Mouse (Mus musculus) induced T-regulatory cell, adult 2 months (primary cell): ENCODE results near the gene Myo16.

Source experiments
- DNase-seq: peaks from one replicate; pipeline ENCODE4 v3.0.0-alpha.2; 2012; ENCODE audit warnings: low read depth

Myo16 gene

DNA sequence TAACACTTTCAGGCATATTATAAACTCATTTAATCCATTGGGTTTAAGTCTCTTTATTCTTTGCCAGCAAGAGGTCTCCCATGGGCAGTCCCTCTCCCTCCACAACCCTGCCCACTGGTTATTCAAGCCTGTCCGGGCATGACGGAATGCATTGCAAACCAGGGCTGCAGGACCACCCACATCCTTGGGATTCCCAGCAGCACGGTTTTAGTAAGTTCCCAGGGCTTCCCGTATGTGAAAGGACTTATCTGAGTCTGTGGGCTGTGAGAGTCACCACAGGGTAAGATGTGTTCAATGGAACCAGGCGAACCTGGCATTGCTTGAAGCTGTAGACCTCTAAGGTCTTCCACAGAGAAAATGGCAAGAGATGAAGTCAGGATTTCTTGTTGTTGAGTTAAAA is 471.6 kb downstream of the Myo16 start:
- no peak for DNase-seq

DNA sequence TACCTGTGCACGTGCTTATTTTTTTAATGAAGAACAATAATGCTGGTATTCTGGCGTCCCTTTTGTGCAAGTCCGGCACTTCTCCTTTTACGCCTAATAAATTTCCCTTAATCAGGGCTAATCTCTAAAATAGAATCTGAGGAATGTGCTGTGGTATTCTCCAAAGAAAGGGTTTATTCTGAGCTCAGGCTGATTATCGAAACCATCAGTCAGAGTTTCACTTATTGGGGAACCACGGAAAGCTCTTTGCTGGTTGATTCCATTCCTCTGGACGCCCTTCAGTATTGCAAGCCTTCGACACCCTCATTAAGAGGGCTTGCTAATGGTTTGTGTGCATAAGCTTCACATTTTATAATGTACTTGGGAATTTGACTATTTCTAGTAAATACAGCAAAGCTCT is 475.0 kb downstream of the Myo16 start:
- DNase-seq, result no peak

DNA sequence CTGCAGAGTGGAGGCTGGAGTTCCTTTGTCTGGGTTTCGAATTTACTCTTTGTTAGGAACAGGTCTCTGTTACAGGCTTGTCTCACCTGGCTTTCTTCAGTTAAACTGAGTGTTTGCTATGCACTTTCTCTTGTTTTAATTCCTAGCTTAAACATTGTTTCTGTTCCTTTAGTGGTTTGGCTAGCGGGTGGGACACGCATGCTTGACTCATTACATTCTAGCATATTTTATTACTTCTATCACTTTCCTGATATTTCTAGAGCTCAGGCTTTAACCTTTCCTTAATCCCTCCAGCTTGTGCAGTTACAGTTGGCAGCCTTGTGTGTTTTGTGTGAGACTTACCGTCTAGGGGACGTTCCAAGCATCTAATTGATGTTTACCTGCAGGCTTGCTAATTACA is 476.2 kb downstream of the Myo16 start:
- no peak for DNase-seq

DNA sequence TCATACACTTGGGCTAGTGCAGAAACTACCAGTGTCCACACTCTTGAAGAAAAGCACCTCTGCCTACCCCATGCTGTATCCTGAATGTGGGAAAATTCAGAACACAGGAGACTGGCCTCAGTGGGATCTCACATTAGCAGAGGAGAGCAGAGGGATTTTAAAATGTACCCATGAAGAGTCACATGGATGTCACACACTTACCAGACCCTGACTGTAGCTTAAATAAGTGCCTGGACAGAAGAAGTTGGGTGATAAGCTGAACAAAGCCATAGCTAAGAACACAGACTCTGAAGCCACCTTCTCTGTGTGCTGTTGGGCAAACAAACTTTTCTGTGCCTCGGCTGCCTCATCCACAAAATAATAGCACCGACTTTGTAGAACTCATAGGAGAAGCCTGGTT is 477.3 kb downstream of the Myo16 start:
- DNase-seq, result no peak

DNA sequence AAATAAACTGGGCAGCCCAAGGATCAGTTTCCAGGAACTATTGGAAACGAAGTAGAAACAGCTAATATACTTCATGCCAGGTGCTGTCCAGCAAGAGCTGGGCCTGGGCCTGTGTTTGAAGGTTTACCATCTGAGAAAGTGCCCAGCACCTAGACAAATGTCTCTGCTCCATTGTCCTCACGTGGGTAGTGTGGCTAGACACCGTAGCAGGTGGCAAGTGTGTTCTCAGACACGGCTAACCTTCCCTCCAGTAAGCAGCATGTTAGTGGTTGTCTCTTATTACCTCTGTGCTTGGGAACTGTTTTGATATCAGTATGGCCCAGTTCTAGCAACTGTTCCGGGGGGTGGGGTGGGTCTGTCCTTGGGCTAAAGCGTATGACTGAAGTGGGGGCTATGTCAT is 478.9 kb downstream of the Myo16 start:
- no peak for DNase-seq

DNA sequence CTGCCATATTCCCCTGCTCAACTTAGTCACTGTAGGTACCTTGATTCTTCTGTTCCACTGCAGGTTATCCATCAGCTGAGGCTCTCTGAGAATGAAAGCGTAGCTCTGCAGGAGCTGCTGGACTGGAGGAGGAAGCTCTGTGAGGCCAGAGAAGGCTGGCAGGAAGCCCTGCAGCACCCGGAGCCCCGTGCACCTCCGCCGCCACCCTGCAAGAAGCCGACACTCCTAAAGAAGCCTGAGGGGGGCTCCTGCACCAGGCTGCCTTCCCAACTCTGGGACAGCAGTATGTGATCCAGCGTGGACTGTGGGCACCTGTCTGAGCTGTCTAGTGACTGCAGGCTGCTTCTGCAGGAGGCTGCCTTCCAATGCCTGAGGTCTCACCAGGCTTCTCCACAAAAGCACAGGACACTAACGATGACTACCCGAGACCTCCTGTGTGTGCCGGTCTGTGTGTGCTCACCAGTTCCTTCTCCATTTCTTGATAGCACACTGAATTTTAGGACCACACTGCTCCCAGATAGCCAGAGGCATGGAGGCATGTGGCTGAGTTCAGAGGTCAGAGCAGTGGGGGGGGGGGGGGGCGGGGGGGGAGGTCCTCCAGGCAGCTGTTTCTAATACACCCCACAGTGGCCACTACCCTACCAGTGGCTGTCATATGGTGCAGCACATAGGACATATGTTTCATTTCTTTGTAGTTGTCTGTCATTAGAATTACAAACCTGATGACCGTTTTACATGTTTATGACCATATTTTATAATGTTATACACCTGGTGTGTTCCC is 479.8 kb downstream of the Myo16 start:
- DNase-seq, result no peak

DNA sequence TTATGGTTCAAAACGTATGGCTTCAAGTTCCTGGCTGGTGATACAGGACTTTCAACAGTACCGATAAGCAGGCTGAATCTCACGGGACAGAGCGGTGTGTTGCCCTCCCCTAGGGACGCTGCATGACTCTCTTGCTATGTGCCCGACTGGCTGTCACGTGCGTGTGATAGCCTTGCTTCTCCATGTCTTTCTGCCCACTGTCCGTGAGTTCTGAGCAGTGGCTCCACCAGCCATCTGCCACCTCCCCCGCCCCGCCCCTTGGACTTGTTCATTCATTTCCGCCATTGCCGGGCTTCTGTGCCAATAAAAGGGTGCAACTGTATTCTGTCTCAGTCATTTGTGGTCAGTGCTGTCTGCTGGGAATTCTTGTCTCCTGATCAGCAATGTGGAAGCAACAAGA is 480.7 kb downstream of the Myo16 start:
- DNase-seq, result no peak

DNA sequence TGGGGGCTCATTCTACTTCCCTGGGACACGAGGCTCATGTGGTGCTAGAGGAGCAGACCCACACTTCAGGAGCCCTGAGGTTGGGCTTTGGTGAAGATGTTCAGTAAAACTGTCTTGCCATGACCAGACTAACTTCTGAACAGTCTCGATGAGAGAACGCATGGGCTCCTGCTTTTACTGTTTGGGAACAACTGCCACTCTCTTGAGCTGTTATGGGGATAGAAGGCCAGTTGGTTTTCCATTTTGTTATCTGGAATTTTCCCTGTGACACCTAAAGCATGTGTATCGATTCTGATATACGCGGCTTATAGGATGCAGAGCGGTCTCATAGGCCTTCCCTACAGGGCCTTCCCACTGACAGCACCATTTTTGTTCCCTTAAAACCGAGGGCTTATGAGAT is 485.2 kb downstream of the Myo16 start:
- DNase-seq, result no peak

DNA sequence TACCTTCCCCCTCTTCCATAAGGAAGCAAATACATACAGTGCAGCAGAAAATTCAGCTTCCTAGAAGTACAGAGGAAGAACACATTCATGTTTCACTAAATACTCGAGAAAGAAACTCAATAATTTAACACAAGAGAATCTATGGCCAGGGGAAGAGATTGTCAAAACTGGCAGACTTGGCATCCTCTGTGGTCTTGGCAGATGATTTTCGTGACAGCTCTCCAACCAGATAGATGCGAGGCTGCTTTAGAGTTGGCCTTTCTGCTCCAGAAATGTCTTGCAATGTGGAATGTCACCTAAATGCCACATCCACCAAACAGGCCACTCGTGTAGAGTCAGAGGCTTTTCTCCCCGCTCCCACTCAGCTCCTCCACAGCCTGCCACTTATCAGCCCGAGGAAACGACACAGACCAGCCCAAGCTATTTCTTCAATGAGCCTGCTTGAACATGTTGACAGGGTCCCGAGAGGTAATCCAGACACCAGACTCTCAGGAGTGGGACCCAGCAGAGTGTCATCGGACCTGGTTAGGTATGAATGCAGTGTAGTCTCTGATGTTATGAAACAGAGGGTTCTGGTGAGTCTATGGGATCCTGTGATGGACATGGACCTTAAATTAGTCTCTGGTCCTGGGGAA is 486.6 kb downstream of the Myo16 start:
- no peak for DNase-seq

DNA sequence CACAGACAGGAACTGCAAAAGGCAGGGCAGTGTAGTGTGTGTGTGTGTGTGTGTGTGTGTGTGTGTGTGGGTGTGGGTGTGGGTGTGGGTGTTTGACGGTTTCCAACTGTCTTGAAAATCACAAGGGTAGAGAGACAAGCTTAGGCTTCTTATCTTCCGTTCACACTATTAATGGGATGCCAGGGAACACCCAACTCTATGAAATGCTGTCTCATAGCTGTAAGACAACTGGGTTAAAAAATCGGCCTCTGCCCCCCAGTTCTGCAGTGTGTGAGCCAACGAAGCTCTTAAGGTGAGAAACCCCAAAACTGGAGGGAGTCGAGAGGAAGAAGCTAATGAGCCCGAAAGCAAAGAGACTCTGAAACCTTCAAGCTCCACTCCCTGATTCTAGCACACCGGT is 487.1 kb downstream of the Myo16 start:
- no peak for DNase-seq

DNA sequence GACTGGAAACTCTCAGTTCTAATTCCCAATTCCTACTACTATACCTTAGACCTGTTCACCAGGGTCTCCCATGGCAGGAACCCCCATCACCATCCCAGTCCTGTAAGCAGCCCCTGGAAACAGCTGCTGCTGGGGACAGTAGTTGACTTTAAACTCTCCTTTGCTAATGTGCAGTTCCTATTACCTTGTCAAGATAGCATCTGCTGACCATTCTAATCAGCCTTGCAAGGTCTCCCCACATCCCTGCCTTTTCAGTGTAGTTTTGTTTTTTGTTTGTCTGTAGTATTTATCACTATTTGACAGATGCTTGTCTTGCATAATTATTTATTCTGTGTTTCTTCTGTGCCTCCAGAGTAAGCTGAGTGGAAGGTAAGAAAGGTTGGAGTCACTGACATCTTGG is 487.6 kb downstream of the Myo16 start:
- no peak for DNase-seq

DNA sequence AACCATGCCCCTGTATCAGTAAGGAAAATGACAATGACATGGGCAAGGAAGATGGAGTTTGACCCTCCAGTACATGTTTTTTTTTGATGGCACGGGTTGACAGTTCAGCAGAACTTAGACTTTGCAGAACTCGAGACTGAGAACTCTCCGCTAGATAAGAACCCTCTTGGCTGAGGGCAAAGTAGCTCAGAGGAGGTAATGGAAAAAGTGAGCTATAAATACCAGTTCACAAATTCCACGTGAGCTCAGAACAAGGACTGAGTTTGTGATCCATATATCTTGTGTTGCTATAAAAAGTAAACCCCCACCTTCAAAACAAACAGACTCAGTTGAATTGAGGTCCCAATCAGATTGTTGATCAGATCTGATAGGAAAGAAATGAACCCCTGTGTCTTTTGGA is 489.5 kb downstream of the Myo16 start:
- DNase-seq, result no peak

DNA sequence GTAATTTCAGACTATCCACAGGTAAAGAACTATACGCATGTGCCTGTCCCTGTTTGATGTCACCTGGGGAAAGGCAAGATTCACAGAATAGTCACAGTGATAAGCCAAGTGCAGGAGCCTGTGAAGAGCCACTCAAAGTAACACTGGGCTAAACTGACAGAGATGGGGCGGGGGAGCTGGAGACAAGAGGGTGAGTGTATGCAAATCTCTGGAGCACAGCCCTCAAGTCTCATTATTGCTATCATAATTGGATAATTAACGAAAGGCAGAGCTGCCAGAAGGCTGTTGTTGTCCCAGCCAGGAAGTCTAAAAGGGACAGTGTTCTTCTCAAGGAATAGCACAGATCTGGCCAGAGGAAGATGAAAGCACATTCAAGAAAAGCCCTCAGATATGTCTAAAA is 490.8 kb downstream of the Myo16 start:
- DNase-seq, result no peak

DNA sequence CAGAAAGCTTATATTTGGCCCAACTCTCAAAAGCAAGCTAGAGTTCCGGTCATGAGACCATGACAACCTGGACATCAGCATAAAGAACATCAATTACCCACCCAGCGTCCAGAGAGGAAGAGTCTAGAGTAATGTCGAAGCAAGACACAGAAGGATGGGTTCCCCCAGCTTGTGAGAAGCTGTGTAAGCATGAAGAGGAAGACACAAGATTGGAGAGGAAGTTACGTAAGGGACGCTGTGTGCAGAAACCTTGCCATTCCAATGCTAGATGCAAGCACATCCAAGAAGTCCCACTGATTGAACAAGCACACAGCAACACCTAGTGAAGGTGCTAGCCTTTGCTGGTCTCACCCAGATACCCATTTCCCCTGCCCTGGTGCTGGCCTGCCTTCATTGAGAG is 492.0 kb downstream of the Myo16 start:
- no peak for DNase-seq

DNA sequence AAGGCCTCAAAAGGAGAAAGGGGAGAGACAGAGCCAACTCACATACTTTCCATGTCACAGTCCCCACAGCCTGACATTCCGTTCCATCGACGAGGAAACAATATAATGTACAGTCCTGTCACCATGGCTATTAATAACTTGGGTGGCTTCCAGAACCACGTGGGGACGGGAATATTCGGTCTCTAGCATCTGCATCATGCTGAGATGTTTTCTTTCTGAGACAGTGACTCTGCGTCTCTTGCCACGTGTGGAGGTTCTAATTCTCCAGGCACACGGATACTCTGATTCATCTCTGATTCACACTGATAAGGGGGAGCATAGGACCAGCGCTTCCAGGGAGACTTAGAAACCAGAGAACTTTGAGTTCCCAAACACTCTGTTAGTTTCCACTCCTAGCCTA is 492.8 kb downstream of the Myo16 start:
- no peak for DNase-seq

DNA sequence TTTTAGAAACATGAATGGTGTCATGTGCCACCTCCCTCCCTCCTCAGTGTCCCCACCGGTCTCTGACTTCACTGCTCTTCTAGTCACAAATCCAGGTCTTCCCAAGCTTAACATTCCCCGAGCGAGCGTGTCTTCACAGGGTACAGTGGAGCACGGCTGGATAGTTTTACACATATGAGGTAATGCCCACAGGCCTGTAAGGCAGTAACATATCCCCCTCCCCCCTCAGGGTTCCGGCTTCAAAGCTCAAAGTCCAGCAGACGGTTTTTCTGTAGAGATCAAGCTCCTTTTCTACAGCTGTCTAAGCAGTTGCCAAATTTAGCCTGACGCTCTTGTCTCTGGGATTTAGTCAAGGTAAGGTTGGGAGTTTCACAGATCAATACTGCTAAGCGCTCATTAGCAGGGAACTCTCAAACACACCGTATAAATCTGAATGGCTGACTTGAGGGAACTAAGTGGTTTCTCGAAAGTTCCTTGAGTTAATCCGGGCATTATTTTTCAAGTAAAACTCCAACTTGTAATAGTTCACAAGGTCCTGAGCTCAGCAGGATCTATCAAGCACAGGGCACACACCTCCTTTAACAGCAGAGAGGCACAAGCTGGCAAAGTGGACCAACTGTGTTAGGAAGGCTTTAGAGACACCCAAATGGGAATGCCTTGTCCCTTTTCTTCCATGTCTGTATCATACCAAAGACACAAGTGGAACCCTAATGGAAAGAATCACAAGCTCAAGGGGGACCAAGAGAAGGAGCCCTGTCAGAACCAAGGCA is 498.0 kb downstream of the Myo16 start:
- no peak for DNase-seq

DNA sequence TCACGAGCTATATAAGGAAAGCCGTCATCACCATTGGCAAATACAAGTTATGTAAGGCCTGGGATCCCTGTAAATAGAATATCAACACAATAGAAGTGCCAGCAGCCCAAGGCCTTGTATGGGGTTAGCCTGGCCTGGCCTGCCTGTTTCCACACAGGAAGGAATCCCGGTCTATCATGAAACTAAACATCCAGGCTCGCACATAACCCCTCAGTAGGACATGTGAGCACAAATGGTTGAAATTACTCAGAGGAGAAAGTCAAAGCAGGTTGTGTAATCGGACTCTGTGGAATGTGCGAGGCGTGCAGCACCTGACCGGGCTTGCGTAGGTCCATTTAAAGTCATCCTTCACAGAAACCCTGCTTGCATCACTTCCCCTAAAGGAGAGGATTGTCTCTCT is 499.6 kb downstream of the Myo16 start:
- DNase-seq, result no peak

DNA sequence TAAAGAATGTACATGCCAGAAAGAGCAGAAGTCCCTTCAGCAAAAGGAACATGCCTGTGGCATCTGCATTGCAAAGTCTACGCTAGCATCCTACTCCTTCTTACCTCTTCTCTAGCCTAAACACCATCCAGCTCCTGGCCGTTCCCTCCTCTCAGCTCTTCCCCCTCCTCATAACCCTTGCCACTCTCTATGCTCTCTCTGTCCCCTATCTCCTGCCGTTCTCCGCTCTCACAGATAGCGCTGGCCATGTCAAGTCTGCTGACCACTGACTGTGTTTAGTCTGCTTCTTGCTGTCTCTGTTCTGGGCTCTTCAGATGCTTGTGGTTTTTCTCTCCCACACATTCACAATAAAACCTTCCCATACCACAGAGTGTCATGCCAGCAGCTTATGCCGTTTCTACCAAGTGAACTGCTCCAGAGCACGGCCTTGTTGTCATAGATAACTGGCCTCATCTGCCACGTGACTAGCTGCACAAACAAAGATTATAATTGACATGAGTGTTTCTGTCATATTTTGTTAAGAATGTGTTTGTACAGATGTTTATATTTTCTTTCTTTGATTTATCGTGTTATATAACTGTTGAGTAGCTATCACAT is 501.3 kb downstream of the Myo16 start:
- DNase-seq, result no peak

DNA sequence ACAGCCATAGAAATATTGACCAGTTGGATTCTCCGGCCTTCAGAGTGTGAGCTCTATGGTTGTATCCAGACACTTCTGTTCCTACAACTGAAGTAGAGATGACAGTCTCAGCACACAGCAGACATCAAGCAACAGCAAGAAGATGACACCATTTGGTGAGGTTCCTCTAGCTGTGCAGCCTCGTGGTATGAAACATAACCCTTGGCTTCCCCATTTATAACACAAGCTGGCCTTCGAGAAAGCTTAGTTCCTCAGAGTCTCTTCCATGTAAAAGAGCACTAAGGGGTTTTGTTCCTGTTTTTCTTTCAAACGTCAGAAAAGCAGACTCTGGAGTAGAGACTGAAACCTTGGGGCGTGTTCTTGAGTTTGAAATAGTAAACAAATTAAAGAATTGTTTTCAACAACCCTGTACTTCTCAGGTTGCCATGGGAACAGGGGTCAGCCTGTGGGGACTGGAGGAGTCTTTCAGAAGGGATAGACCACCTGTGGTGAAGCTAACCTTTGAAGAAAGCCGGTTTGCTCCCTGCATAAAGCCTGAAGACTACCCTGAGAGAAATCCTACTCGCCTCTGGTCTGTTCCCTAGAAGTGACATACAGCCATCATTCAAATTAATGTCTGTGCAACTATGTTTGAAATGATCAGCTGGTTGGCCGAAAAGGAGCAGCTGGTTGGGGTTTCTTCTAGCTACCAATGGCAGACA is 510.2 kb downstream of the Myo16 start:
- no peak for DNase-seq

DNA sequence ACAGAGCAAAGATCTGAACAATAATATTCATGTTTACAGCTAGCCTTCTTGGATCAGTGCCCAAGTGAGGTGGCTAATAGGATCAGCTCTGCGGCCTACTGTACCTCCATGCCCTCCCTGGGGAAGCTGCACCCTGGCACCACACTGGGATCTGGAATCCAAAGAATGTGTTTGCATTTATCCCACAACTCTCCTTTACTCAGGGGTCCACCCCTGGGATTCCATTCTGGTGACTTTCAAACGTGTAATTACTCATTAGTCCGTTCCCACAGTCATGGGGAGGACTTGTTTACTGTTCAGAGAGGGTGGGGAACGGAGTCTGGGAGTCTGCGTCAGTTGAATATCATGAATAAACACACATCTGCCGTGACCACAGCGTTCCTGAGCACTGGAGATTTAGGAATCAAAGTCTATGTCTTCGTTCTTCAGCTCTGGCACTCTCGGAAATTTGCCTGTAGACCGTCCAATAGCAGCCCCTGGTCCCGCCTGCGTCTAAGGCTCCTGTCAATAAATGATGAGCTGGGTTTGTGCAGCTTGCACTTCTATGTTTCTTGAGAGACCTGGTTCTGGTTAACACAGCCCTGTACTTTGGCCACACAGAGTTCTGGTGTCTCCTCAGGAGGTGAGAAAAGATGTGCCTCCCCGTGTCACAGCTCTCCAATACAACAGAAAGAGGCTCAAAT is 511.3 kb downstream of the Myo16 start:
- DNase-seq, result no peak

DNA sequence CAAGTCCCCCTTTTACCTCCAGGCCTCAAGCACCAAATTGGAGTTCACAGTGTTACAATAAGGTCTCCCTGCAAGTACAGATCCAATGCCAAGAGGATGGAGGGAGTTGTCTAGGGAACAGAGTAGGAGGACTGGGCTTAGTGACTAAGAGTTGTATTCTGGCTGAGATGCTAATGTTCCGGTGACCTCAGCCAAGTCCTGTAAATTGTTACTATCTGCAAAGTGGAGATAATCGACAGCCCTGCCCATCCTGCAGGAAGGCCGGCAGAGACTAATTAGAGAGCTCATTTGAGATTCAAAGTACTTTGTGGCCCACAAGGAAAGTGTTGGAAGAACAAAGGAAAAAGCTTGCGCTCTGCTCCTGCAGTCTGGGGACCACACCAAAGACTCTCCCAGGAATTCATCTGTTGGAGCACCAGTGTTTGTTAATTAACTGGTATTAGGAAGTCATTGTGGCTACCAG is 512.1 kb downstream of the Myo16 start:
- DNase-seq, result no peak
